In genomic region chr11:80795431-80795830, GRCm38 (mm10) we compare ENCODE assay signal across 18 mouse cellular contexts. TPM values are rescaled to one million over a fixed set of nuclear protein-coding genes. Genes with fewer than 3 reads are reported as not detected.
DNase-seq lines count a peak whose midpoint lies in the region; ATAC-seq and TF ChIP-seq lines count a peak whose summit lies in the region.
"Had no signal": no experiment of that assay in that cellular context is flagged by ENCODE, and none has a peak within 500 bp of the region (broad histone marks: within the 10 kb centered on the region; RNA-seq: fewer than 3 reads in every experiment).

No protein-coding gene starts in this region.

- H3K4me2 ChIP-seq in kidney, embryonic 15.5 days, result no peak overlapping the region
- no peak overlapping the region for H3K4me2 ChIP-seq in hindbrain, postnatal 0 days (ENCODE audit: low read depth, low read length)
- H3K4me2 ChIP-seq: embryonic facial prominence, embryonic 13.5 days; hindbrain, embryonic 12.5 days; liver, embryonic 15.5 days; midbrain, embryonic 15.5 days had no signal

- no peak overlapping the region for H3K9ac ChIP-seq in kidney, embryonic 15.5 days
- H3K9ac ChIP-seq in hindbrain, postnatal 0 days (replicated peaks; ENCODE audit: low read length), result no peak overlapping the region
- H3K9ac ChIP-seq: embryonic facial prominence, embryonic 13.5 days; hindbrain, embryonic 12.5 days; liver, embryonic 15.5 days; midbrain, embryonic 15.5 days had no signal

- H3K36me3 ChIP-seq in kidney, adult 2 months (ENCODE audit: control insufficient read depth, insufficient read depth, low read length), result no peaks in the 10 kb centered on the region
- no peaks in the 10 kb centered on the region for H3K36me3 ChIP-seq in kidney, embryonic 15.5 days
- H3K36me3 ChIP-seq in small intestine, adult 2 months (ENCODE audit: control insufficient read depth, insufficient read depth, low read length), result no peaks in the 10 kb centered on the region
- H3K36me3 ChIP-seq in hindbrain, postnatal 0 days (ENCODE audit: insufficient read depth, low read length), result no peaks in the 10 kb centered on the region
- H3K36me3 ChIP-seq: embryonic facial prominence, embryonic 13.5 days; forebrain, embryonic 10.5 days; G1E; hindbrain, embryonic 12.5 days; liver, embryonic 15.5 days; midbrain, embryonic 15.5 days had no signal

- WGBS in kidney, adult 2 months, result 32% methylated on average over 8 of the region's 8 CpGs
- WGBS in kidney, embryonic 15.5 days, result 51% methylated on average over 8 of the region's 8 CpGs
- 9% methylated on average over 8 of the region's 8 CpGs for WGBS in small intestine, adult 2 months
- WGBS in hindbrain, postnatal 0 days, result 65% methylated on average over 8 of the region's 8 CpGs

- no peaks in the 10 kb centered on the region for H3K27me3 ChIP-seq in kidney, adult 2 months (replicated peaks; ENCODE audit: control insufficient read depth, insufficient read depth, low read length)
- H3K27me3 ChIP-seq in kidney, embryonic 15.5 days, result no peaks in the 10 kb centered on the region
- H3K27me3 ChIP-seq in small intestine, adult 2 months (ENCODE audit: control insufficient read depth, insufficient read depth, low read length), result no peaks in the 10 kb centered on the region
- no peaks in the 10 kb centered on the region for H3K27me3 ChIP-seq in hindbrain, postnatal 0 days (ENCODE audit: insufficient read depth, low read length)
- H3K27me3 ChIP-seq: embryonic facial prominence, embryonic 13.5 days; hindbrain, embryonic 12.5 days; liver, embryonic 15.5 days; midbrain, embryonic 15.5 days had no signal

- no peak for ATAC-seq in kidney, embryonic 15.5 days (replicated peaks; ENCODE audit: low FRiP score)
- no peak for ATAC-seq in hindbrain, postnatal 0 days
- ATAC-seq: CD4-positive, CD25-positive, alpha-beta regulatory T cell, adult 4 months; midbrain, embryonic 15.5 days had no signal

- H3K9me3 ChIP-seq in kidney, embryonic 15.5 days (replicated peaks), result no peaks in the 10 kb centered on the region
- no peaks in the 10 kb centered on the region for H3K9me3 ChIP-seq in hindbrain, postnatal 0 days (ENCODE audit: low read length)
- H3K9me3 ChIP-seq: embryonic facial prominence, embryonic 13.5 days; forebrain, embryonic 10.5 days; hindbrain, embryonic 12.5 days; liver, embryonic 15.5 days; midbrain, embryonic 15.5 days had no signal

- no peak overlapping the region for H3K27ac ChIP-seq in kidney, adult 2 months (ENCODE audit: insufficient read depth, low read depth, low read length)
- H3K27ac ChIP-seq in kidney, embryonic 15.5 days, result no peak overlapping the region
- H3K27ac ChIP-seq in small intestine, adult 2 months (ENCODE audit: insufficient read depth, low read depth, low read length), result peak overlapping the region; percentile 48
- no peak overlapping the region for H3K27ac ChIP-seq in hindbrain, postnatal 0 days
- H3K27ac ChIP-seq: embryonic facial prominence, embryonic 13.5 days; forebrain, embryonic 10.5 days; heart, adult 2 months; hindbrain, embryonic 12.5 days; liver, embryonic 15.5 days; midbrain, embryonic 15.5 days had no signal

- no peaks in the 10 kb centered on the region; the same call in 1 of the 2 replicates for H3K4me1 ChIP-seq in kidney, adult 2 months (ENCODE audit: control insufficient read depth, insufficient read depth, low read length)
- H3K4me1 ChIP-seq in kidney, embryonic 15.5 days, result 0 out of 2 replicates have a peak, but pooled peaks cover 2% of the 10 kb centered on the region
- H3K4me1 ChIP-seq in small intestine, adult 2 months (ENCODE audit: control insufficient read depth, insufficient read depth, insufficient read length, low read length), result peaks cover 27% of the 10 kb centered on the region
- no peaks in the 10 kb centered on the region for H3K4me1 ChIP-seq in hindbrain, postnatal 0 days (ENCODE audit: insufficient read depth, low read length)
- H3K4me1 ChIP-seq: embryonic facial prominence, embryonic 13.5 days; forebrain, embryonic 10.5 days; hindbrain, embryonic 12.5 days; midbrain, embryonic 15.5 days had no signal

- no peak overlapping the region for H3K4me3 ChIP-seq in kidney, adult 2 months (ENCODE audit: insufficient read depth, low read depth, low read length)
- H3K4me3 ChIP-seq in kidney, embryonic 15.5 days (replicated peaks), result no peak overlapping the region
- no peak overlapping the region for H3K4me3 ChIP-seq in small intestine, adult 2 months (ENCODE audit: low read depth, low read length)
- no peak overlapping the region for H3K4me3 ChIP-seq in hindbrain, postnatal 0 days (ENCODE audit: low read length)
- H3K4me3 ChIP-seq: embryonic facial prominence, embryonic 13.5 days; forebrain, embryonic 10.5 days; heart, adult 2 months; hindbrain, embryonic 12.5 days; liver, embryonic 15.5 days; midbrain, embryonic 15.5 days had no signal

- no peak for TF ChIP-seq POLR2A in kidney, adult 2 months (IDR thresholded peaks at IDR 0.05; ENCODE audit: low read depth, low read length)
- no peak for TF ChIP-seq POLR2A in small intestine, adult 2 months (IDR thresholded peaks at IDR 0.05; ENCODE audit: low read depth, low read length)

- DNase-seq in adrenal gland, adult 2 months, result peak; percentile 46
- no peak for DNase-seq in adrenal gland, adult 18-20 months (ENCODE audit: low spot score in 2 of 2)
- peak; percentile 44 for DNase-seq in kidney, adult 2 months
- peak; percentile 50 for DNase-seq in lung, postnatal 14 days
- no peak for DNase-seq in lung, adult 18-20 months
- DNase-seq in hindbrain, postnatal 0 days (ENCODE audit: low spot score), result no peak
- DNase-seq: cerebellum, adult 9-10 months; heart, adult 2 months; right cerebral cortex, adult 18-20 months had no signal

- no peak for TF ChIP-seq CTCF in kidney, adult 2 months (conservative IDR thresholded peaks at IDR 0.05; ENCODE audit: insufficient read depth, insufficient read length, low read depth, low read length)
- TF ChIP-seq CTCF in small intestine, adult 2 months (IDR thresholded peaks at IDR 0.05; ENCODE audit: extremely low read depth, insufficient read length, insufficient replicate concordance, low read depth, low read length), result no peak
- no peak for TF ChIP-seq CTCF in hindbrain, postnatal 0 days (IDR thresholded peaks at IDR 0.05; ENCODE audit: low read depth)

RNA-seq across cellular contexts. Expression of gene Tmem98, which starts 14.5 kb away (rescaled TPM):
- total RNA-seq in adrenal gland, adult 2 months (2021), result 10 to 100 TPM; 39.6 to 73.2 TPM
- 76.9 and 108 TPM in 2 replicates for polyA plus RNA-seq in adrenal gland, adult 2 months (2012; rRNA removed)
- 10 to 100 TPM; 23.5 to 71.9 TPM for total RNA-seq in adrenal gland, adult 18-20 months (2021)
- 23.0 and 26.3 TPM in 2 replicates for polyA plus RNA-seq in kidney, adult 2 months (2012; rRNA removed)
- polyA plus RNA-seq in kidney, embryonic 15.5 days (2015; fragmentation: Nextera tagmentation; extraction: Ambion mirVana), result 110 and 113 TPM in 2 replicates
- polyA plus RNA-seq in small intestine, adult 2 months (2012; rRNA removed), result 100 and 209 TPM in 2 replicates
- 19.8 and 23.0 TPM in 2 replicates for total RNA-seq in hindbrain, postnatal 0 days (2014; rRNA removed)
- polyA plus RNA-seq in hindbrain, postnatal 0 days (2015; fragmentation: Nextera tagmentation; extraction: Ambion mirVana), result 20.0 and 20.6 TPM in 2 replicates
- total RNA-seq: G1E had no signal
- polyA plus RNA-seq: CD4-positive, CD25-positive, alpha-beta regulatory T cell, adult 4 months; G1E had no signal

RNA-seq across cellular contexts. Expression of gene Myo1d, which starts 15.6 kb away (rescaled TPM):
- total RNA-seq in adrenal gland, adult 2 months (2021), result 10 to 100 TPM; 63.8 to 87.9 TPM
- polyA plus RNA-seq in adrenal gland, adult 2 months (2012; rRNA removed), result 47.2 and 70.7 TPM in 2 replicates
- 10 to 100 TPM; 41.4 to 97.0 TPM for total RNA-seq in adrenal gland, adult 18-20 months (2021)
- 37.1 and 43.1 TPM in 2 replicates for polyA plus RNA-seq in kidney, adult 2 months (2012; rRNA removed)
- polyA plus RNA-seq in kidney, embryonic 15.5 days (2015; fragmentation: Nextera tagmentation; extraction: Ambion mirVana), result 14.4 and 15.8 TPM in 2 replicates
- 66.0 and 139 TPM in 2 replicates for polyA plus RNA-seq in small intestine, adult 2 months (2012; rRNA removed)
- total RNA-seq in hindbrain, postnatal 0 days (2014; rRNA removed), result 1.4 and 2.6 TPM in 2 replicates
- 1.8 and 2.0 TPM in 2 replicates for polyA plus RNA-seq in hindbrain, postnatal 0 days (2015; fragmentation: Nextera tagmentation; extraction: Ambion mirVana)
- total RNA-seq: G1E had no signal
- polyA plus RNA-seq: G1E had no signal

Comparison
In these comparisons a context has a peak if more than half of its experiments do, and no peak if none do; other contexts are left out.
1. DNase-seq: peak in adrenal gland, adult 2 months (single experiment), kidney, adult 2 months (single experiment) and lung, postnatal 14 days (single experiment); none in adrenal gland, adult 18-20 months (0 of 2), lung, adult 18-20 months (0 of 2) and hindbrain, postnatal 0 days (single experiment).